Mouse (Mus musculus) adrenal gland, adult 18-20 months (tissue): ENCODE results near the gene Reep6. TPM values are rescaled to one million over a fixed set of nuclear protein-coding genes. Genes with fewer than 3 reads are reported as not detected.
A peak's percentile ranks its signal among the peaks of the same experiment; 100 is the strongest.

Experiments
- DNase-seq, 2 experiments: peaks; one replicate each; pipeline ENCODE4 v3.0.0; 2021 to 2022; ENCODE audit warnings: low spot score in 2 of 2
- microRNA-seq, 2 experiments: library from miRNA; unstranded; fragments of <30 nt; microRNA quantifications; one replicate each; pipeline ENCODE4 v1.2.0; 2021; ENCODE audit warnings: borderline number of aligned reads in 2 of 2
- total RNA-seq, 2 experiments: library from RNA; stranded (reverse); gene quantifications; 1 replicate in 1 of 2; 2 replicates in 1 of 2; pipeline ENCODE4 v1.2.3; 2021

Reep6 gene
- total RNA-seq, 2 experiments from 2014 or later: 10.2 to 20.8 TPM

DNA sequence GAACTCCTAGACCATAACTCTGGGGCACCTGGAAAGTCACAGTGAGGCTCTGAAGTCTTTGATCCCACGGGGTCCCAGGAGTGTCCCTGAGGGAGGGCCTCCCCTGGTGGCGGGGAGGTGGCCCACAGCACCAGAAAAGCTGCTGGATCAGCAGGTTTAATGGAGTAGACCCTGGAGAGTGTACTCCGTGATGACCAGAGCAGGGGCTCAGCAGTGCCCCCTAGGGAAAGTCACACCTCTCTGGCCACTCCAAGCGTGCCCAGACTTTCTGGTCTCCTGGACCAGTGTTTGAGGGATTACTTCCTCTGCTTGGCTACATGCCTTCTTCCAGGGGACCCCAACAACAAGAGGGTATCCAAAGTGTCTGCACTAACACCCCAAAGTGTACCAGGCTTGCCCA lies 53.7 kb downstream of the Reep6 start:
- peak in 1 of 2 experiments; percentile 41 for DNase-seq

DNA sequence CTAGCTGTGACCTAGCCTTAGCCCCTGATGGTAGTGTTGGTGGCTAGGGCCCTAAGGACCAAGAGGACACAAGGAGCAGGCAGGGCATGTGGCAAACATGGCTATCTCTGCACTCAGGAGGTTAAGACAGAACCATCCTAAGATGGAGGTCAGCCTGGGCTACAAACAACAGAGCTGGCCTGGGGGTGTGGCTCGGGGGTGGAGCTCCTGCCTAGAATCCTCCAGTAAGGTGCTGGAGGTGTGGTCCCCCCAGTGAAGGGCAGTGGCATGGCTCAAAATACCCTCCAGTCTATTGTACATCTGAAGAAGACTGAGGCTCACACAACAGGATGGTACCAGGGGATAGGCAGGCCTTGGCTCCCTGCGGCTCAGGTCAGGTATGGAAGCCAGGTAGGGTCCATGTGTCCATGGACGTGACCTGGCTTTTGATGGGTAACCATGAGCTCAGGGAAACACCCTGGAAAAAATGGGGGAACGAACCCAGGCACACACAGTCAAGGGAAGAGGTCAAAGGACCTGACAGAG lies 54.4 kb downstream of the Reep6 start:
- no peak for DNase-seq

DNA sequence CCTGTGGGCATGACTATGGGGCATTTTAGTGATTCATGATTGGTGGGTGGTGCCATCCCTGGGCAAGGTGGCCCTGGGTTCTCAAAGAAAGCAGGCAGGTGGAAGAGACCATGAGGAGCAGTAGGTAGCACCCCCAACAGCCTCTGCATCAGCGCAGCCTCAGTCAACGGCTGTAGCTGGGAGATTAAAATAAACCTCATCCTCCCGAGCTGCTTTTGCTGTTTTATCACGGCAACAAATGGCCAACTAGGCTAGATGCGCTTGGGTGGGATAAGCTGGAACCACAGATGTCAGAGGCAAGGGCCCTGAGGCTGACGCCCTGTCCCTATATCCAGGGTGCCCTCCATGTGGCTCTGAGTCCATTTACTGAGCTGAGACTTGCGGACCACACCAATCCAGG lies 55.0 kb downstream of the Reep6 start:
- no peak for DNase-seq

DNA sequence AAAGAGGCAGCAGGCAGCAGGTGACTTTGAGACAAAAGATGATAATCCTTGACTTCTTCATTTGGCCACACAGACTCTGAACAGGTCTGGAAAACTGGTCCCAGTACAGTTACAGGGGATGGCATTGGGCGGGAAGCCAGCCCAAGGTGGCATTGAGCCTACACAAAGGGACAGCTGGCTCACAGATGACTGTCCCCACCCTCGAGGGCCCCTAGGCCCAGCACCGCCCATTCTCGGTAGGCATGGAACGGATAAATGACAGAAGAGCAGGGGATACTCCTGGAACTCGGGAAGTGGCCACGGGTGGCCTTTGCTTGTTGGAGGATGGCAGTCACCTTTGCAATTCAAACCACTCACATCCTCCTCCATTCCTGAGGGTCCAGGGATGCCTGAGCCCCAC lies 55.6 kb downstream of the Reep6 start:
- peak in 1 of 2 experiments; percentile 36 for DNase-seq

Small RNA genes within 50 kb of the gene (microRNA-seq; reads per million reads assigned to microRNA genes)
- 0 reads per million in 2 experiments for gene Gm22721

Other genes starting within 250 kb of the Reep6 start
- 10 to 100 TPM; 31.0 to 41.4 TPM for gene Sbno2, start 224.4 kb upstream of the Reep6 start, total RNA-seq
- 100 to 1,000 TPM; 154 to 158 TPM for gene Stk11, start 214.2 kb upstream of the Reep6 start, total RNA-seq
- 1,000 to 10,000 TPM in 1 of 2 experiments, 100 to 1,000 TPM in 1; 593 to 1,133 TPM for gene Atp5d, start 191.3 kb upstream of the Reep6 start, total RNA-seq
- 100 to 1,000 TPM; 129 to 266 TPM for gene Cbarp, start 189.1 kb upstream of the Reep6 start, total RNA-seq
- 10 to 100 TPM; 64.8 to 82.0 TPM for gene Midn, start 181.7 kb upstream of the Reep6 start, total RNA-seq
- 10 to 100 TPM; 34.7 to 46.3 TPM for gene Cirbp, start 164.0 kb upstream of the Reep6 start, total RNA-seq
- gene 1600002K03Rik, start 157.0 kb upstream of the Reep6 start, total RNA-seq: 10 to 100 TPM; 14.7 to 16.6 TPM
- 1 to 10 TPM; 1.3 to 2.1 TPM for gene Efna2, start 150.5 kb upstream of the Reep6 start, total RNA-seq
- 10 to 100 TPM; 17.4 to 18.4 TPM for gene Mum1, start 103.5 kb upstream of the Reep6 start, total RNA-seq
- 100 to 1,000 TPM; 294 to 370 TPM for gene Ndufs7, start 80.8 kb upstream of the Reep6 start, total RNA-seq
- gene Gamt, start 68.9 kb upstream of the Reep6 start, total RNA-seq: 100 to 1,000 TPM; 146 to 236 TPM
- gene Dazap1, start 68.5 kb upstream of the Reep6 start, total RNA-seq: 100 to 1,000 TPM in 1 of 2 experiments, 10 to 100 TPM in 1; 90.2 to 100 TPM
- 1,000 to 10,000 TPM; 1,162 to 1,195 TPM for gene Rps15, start 37.5 kb upstream of the Reep6 start, total RNA-seq
- 1 to 10 TPM; 1.8 to 2.0 TPM for gene Apc2, start 34.0 kb upstream of the Reep6 start, total RNA-seq
- 10 to 100 TPM; 25.0 to 28.9 TPM for gene 2310011J03Rik, start 9.4 kb upstream of the Reep6 start, total RNA-seq
- gene Pcsk4, start 455 bp upstream of the Reep6 start, total RNA-seq: 1 to 10 TPM; 1.6 to 3.1 TPM
- gene Adamtsl5, start 18.5 kb downstream of the Reep6 start, total RNA-seq: 10 to 100 TPM in 1 of 2 experiments, 1 to 10 TPM in 1; 5.1 to 11.5 TPM
- under 1 TPM; 0.19 to 0.27 TPM for gene Plk5, start 26.5 kb downstream of the Reep6 start, total RNA-seq
- 10 to 100 TPM; 16.6 to 18.0 TPM for gene Mex3d, start 57.7 kb downstream of the Reep6 start, total RNA-seq
- gene Mbd3, start 69.6 kb downstream of the Reep6 start, total RNA-seq: 100 to 1,000 TPM; 137 to 157 TPM
- 1,000 to 10,000 TPM in 1 of 2 experiments, 100 to 1,000 TPM in 1; 797 to 1,071 TPM for gene Uqcr11, start 76.9 kb downstream of the Reep6 start, total RNA-seq
- 10 to 100 TPM; 32.9 to 44.2 TPM for gene Tcf3, start 103.7 kb downstream of the Reep6 start, total RNA-seq
- gene Onecut3, start 164.9 kb downstream of the Reep6 start, total RNA-seq: not detected
- 1 to 10 TPM in 1 of 2 experiments, under 1 TPM in 1; 0.80 to 1.1 TPM for gene Atp8b3, start 209.2 kb downstream of the Reep6 start, total RNA-seq
- 10 to 100 TPM; 32.9 to 48.4 TPM for gene Rexo1, start 231.6 kb downstream of the Reep6 start, total RNA-seq
- 10 to 100 TPM; 11.3 to 12.3 TPM for gene Klf16, start 247.4 kb downstream of the Reep6 start, total RNA-seq